Mouse (Mus musculus) cerebellum, adult 2 months (tissue): ENCODE data around the gene Gm10719. TPM values are rescaled to one million over a fixed set of nuclear protein-coding genes. Genes with fewer than 3 reads are reported as not detected.
"Not testable (repeated sequence)": the region's sequence is repeated elsewhere in the genome, so short reads cannot be mapped to it uniquely, and the experiment has no call there.

Experiments
- DNase-seq, 2 experiments: peaks; one replicate each; pipeline ENCODE4 v3.0.0; 2021
- H3K27ac ChIP-seq: fragments of 200-500 bp; 2 replicates; pipeline ENCODE4 v1.5.1; 2012; ENCODE audit warnings: low read length, control low read depth, inconsistent platforms; ENCODE audit not compliant: insufficient read depth
- H3K27me3 ChIP-seq: fragments of 200-500 bp; 2 replicates; pipeline ENCODE4 v1.6.1; 2012; ENCODE audit warnings: inconsistent platforms, mild to moderate bottlenecking, low read length, moderate library complexity; ENCODE audit not compliant: control insufficient read depth, insufficient read depth
- H3K4me1 ChIP-seq: fragments of 200-500 bp; 2 replicates; pipeline ENCODE4 v1.6.1; 2011; ENCODE audit warnings: low read length; ENCODE audit not compliant: control insufficient read depth, insufficient read depth
- H3K4me3 ChIP-seq: fragments of 200-500 bp; replicated peaks from 2 replicates; pipeline ENCODE3; 2011; ENCODE audit warnings: mild to moderate bottlenecking, low read depth, low read length, control low read depth; ENCODE audit not compliant: insufficient read depth
- WGBS: fragments of 180-500 bp; shearing (Covaris S2); methylation state at CpG from one replicate; pipeline ENCODE4 v1.1.7; 2018; 5-methylcytosine and 5-hydroxymethylcytosine counted together
- polyA plus RNA-seq: library from polyadenylated mRNA; depleted of rRNA; stranded (reverse); fragments of >200 nt; gene quantifications from 2 replicates; pipeline ENCODE4 v1.2.3, GENCODE M21; 2012

The Gm10719 gene
- polyA plus RNA-seq, 1 experiment, result 0.47 TPM

DNA sequence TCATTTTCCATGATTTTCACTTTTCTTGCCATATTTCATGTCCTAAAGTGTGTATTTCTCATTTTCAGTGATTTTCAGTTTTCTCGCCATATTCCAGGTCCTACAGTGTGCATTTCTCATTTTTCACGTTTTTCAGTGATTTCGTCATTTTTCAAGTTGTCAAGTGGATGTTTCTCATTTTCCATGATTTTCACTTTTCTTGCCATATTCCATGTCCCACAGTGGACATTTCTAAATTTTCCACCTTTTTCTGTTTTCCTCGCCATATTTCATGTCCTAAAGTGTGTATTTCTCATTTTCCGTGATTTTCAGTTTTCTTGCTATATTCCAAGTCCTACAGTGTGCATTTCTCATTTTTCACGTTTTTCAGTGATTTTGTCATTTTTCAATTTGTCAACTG, 1.3 kb upstream of the Gm10719 start:
- not testable (repeated sequence) for H3K4me3 ChIP-seq, H3K27ac ChIP-seq, H3K27me3 ChIP-seq, H3K4me1 ChIP-seq
- peak; percentile 3 to 4 for DNase-seq
- WGBS, result 79% methylated on average over 6 of the region's 6 CpGs

DNA sequence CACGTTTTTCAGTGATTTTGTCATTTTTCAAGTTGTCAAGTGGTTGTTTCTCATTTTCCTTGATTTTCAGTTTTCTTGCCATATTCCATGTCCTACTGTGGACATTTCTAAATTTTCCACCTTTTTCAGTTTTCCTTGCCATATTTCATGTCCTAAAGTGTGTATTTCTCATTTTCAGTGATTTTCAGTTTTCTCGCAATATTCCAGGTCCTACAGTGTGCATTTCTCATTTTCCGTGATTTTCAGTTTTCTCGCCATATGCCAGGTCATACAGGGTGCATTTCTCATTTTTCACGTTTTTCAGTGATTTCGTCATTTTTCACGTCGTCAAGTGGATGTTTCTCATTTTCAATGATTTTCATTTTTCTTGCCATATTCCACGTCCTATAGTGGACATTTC, 1.7 kb downstream of the Gm10719 start:
- H3K4me1 ChIP-seq, H3K27me3 ChIP-seq, H3K27ac ChIP-seq, H3K4me3 ChIP-seq: not testable (repeated sequence)
- WGBS, result 57% methylated on average over 9 of the region's 9 CpGs
- DNase-seq, result peak in 1 of 2 experiments; percentile 51

DNA sequence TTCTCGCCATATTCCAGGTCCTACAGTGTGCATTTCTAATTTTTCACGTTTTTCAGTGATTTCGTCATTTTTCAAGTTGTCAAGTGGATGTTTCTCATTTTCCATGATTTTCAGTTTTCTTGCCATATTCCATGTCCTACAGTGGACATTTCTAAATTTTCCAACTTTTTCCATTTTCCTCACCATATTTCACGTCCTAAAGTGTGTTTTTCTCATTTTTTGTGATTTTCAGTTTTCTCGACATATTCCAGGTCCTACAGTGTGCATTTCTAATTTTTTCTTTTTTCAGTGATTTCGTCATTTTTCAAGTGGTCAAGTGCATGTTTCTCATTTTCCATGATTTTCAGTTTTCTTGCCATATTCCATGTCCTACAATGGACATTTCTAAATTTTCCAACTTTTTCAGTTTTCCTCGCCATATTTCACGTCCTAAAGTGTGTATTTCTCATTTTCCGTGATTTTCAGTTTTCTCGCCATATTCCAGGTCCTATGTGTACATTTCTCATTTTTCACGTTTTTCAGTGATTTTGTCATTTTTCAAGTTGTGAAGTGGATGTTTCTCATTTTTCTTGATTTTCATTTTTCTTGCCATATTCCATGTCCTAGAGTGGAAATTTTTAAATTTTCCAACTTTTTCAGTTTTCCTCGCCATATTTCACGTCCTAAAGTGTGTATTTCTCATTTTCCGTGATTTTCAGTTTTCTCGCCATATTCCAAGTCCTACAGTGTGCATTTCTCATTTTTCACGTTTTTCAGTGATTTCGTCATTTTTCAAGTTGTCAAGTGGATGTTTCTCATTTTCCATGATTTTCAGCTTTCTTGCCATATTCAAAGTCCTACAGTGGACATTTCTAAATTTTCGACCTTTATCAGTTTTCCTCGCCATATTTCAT, 2.9 kb downstream of the Gm10719 start:
- not testable (repeated sequence) for H3K4me1 ChIP-seq, H3K27me3 ChIP-seq, H3K27ac ChIP-seq, H3K4me3 ChIP-seq
- WGBS, result 78% methylated on average over 17 of the region's 19 CpGs
- peak; percentile 57 to 62 for DNase-seq

DNA sequence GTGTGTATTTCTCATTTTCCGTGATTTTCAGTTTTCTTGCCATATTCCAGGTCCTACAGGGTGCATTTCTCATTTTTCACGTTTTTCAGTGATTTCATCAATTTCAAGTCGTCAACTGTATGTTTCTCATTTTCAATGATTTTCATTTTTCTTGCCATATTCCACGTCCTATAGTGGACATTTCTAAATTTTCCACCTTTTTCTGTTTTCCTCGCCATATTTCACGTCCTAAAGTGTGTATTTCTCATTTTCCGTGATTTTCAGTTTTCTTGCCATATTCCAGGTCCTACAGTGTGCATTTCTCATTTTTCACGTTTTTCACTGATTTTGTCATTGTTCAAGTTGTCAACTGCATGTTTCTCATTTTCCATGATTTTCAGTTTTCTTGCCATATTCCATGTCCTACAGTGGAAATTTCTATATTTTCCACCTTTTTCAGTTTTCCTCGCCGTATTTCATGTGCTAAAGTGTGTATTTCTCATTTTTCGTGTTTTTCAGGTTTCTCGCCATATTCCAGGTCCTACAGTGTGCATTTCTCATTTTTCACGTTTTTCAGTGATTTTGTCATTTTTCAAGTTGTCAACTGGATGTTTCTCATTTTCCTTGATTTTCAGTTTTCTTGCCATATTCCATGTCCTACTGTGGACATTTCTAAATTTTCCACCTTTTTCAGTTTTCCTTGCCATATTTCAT, 5.3 kb downstream of the Gm10719 start:
- not testable (repeated sequence) for H3K4me3 ChIP-seq, H3K4me1 ChIP-seq, H3K27ac ChIP-seq, H3K27me3 ChIP-seq
- 72% methylated on average over 11 of the region's 13 CpGs for WGBS
- peak; percentile 59 to 71 for DNase-seq

DNA sequence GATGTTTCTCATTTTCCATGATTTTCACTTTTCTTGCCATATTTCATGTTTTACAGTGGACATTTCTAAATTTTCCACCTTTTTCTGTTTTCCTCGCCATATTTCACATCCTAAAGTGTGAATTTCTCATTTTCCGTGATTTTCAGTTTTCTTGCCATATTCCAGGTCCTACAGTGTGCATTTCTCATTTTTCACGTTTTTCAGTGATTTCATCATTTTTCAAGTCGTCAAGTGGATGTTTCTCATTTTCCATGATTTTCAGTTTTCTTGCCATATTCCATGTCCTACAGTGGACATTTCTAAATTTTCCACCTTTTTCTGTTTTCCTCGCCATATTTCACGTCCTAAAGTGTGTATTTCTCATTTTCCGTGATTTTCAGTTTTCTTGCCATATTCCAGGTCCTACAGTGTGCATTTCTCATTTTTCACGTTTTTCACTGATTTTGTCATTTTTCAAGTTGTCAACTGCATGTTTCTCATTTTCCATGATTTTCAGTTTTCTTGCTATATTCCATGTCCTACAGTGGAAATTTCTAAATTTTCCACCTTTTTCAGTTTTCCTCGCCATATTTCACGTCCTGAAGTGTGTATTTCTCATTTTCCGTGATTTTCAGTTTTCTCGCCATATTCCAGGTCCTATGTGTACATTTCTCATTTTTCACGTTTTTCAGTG, 6.2 kb downstream of the Gm10719 start, which contains the start of gene Gm10718:
Gm10718 (plus strand) TSS at position 236 of the 673 bp plus-strand sequence.
- 74% methylated on average over 12 of the region's 13 CpGs for WGBS

DNA sequence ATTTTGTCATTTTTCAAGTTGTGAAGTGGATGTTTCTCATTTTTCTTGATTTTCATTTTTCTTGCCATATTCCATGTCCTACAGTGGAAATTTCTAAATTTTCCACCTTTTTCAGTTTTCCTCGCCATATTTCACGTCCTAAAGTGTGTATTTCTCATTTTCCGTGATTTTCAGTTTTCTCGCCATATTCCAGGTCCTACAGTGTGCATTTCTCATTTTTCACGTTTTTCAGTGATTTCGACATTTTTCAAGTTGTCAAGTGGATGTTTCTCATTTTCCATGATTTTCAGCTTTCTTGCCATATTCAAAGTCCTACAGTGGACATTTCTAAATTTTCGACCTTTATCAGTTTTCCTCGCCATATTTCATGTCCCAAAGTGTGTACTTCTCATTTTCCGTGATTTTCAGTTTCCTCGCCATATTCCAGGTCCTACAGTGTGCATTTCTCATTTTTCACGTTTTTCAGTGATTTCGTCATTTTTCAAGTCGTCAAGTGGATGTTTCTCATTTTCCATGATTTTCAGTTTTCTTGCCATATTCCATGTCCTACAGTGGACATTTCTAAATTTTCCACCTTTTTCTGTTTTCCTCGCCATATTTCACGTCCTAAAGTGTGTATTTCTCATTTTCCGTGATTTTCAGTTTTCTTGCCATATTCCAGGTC, 6.9 kb downstream of the Gm10719 start:
- 75% methylated on average over 16 of the region's 16 CpGs for whole genome bisulfite sequencing
- H3K4me3 ChIP-seq, H3K4me1 ChIP-seq, H3K27me3 ChIP-seq, H3K27ac ChIP-seq: not testable (repeated sequence)
- peak; percentile 45 to 61 for DNase-seq

More for the DNA sequence above, 6.2 kb downstream of the Gm10719 start, which contains the start of gene Gm10718:
- H3K27ac ChIP-seq, H3K4me1 ChIP-seq, H3K27me3 ChIP-seq, H3K4me3 ChIP-seq: not testable (repeated sequence)
- DNase-seq, result peak; percentile 17 to 18

DNA sequence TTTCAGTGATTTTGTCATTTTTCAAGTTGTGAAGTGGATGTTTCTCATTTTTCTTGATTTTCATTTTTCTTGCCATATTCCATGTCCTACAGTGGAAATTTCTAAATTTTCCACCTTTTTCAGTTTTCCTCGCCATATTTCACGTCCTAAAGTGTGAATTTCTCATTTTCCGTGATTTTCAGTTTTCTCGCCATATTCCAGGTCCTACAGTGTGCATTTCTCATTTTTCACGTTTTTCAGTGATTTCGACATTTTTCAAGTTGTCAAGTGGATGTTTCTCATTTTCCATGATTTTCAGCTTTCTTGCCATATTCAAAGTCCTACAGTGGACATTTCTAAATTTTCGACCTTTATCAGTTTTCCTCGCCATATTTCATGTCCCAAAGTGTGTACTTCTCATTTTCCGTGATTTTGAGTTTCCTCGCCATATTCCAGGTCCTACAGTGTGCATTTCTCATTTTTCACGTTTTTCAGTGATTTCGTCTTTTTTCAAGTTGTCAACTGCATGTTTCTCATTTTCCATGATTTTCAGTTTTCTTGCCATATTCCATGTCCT, 7.8 kb downstream of the Gm10719 start, which contains the start of gene Gm10717:
Gm10717 (plus strand) TSS at position 506 of the 556 bp plus-strand sequence.
- not testable (repeated sequence) for H3K4me3 ChIP-seq, H3K27ac ChIP-seq, H3K4me1 ChIP-seq, H3K27me3 ChIP-seq
- DNase-seq, result peak; percentile 31 to 37
- 74% methylated on average over 12 of the region's 12 CpGs for WGBS

DNA sequence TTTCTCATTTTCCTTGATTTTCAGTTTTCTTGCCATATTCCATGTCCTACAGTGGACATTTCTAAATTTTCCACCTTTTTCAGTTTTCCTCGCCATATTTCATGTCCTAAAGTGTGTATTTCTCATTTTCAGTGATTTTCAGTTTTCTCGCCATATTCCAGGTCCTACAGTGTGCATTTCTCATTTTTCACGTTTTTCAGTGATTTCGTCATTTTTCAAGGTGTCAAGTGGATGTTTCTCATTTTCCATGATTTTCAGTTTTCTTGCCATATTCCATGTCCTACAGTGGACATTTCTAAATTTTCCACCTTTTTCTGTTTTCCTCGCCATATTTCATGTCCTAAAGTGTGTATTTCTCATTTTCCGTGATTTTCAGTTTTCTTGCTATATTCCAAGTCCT, 8.4 kb downstream of the Gm10719 start:
- peak; percentile 53 to 55 for DNase-seq
- not testable (repeated sequence) for H3K27me3 ChIP-seq, H3K27ac ChIP-seq, H3K4me1 ChIP-seq, H3K4me3 ChIP-seq
- 75% methylated on average over 5 of the region's 6 CpGs for whole genome bisulfite sequencing

DNA sequence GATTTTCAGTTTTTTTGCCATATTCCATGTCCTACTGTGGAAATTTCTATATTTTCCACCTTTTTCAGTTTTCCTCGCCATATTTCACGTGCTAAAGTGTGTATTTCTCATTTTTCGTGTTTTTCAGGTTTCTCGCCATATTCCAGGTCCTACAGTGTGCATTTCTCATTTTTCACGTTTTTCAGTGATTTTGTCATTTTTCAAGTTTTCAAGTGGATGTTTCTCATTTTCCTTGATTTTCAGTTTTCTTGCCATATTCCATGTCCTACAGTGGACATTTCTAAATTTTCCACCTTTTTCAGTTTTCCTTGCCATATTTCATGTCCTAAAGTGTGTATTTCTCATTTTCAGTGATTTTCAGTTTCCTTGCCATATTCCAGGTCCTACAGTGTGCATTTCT, 8.9 kb downstream of the Gm10719 start:
- not testable (repeated sequence) for H3K4me3 ChIP-seq, H3K27me3 ChIP-seq, DNase-seq, H3K27ac ChIP-seq, H3K4me1 ChIP-seq
- WGBS, result 74% methylated on average over 5 of the region's 5 CpGs

DNA sequence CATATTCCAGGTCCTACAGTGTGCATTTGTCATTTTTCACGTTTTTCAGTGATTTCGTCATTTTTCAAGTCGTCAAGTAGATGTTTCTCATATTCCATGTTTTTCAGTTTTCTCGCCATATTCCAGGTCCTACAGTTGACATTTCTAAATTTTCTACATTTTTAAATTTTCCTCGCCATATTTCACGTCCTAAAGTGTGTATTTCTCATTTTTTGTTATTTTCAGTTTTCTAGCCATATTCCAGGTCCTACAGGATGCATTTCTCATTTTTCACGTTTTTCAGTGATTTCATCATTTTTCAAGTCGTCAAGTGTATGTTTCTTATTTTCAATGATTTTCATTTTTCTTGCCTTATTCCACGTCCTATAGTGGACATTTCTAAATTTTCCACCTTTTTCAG, 9.5 kb downstream of the Gm10719 start:
- not testable (repeated sequence) for H3K4me1 ChIP-seq

DNA sequence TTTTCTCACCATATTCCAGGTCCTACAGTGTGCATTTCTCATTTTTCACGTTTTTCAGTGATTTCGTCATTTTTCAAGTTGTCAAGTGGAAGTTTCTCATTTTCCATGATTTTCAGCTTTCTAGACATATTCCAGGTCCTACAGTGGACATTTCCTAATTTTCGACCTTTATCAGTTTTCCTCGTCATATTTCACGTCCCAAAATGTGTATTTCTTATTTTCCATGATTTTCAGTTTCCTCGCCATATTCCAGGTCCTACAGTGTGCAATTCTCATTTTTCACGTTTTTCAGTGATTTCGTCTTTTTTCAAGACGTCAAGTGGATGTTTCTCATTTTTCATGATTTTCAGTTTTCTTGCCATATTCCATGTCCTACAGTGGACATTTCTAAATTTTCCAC, 10.0 kb downstream of the Gm10719 start:
- not testable (repeated sequence) for DNase-seq, H3K4me3 ChIP-seq, H3K4me1 ChIP-seq, H3K27ac ChIP-seq, H3K27me3 ChIP-seq
- WGBS, result 71% methylated on average over 9 of the region's 9 CpGs

More for the DNA sequence above, 9.5 kb downstream of the Gm10719 start:
- not testable (repeated sequence) for DNase-seq, H3K4me3 ChIP-seq, H3K27me3 ChIP-seq, H3K27ac ChIP-seq
- 68% methylated on average over 9 of the region's 9 CpGs for WGBS
